Mouse (Mus musculus): ENCODE results near the gene Hhipl2. TPM values are rescaled to one million over a fixed set of nuclear protein-coding genes. Genes with fewer than 3 reads are reported as not detected.

The Hhipl2 gene
- polyA plus RNA-seq, 3 experiments from 2014 or later = 0.15 TPM; not detected in 2

Other genes with a start within 250 kb of the Hhipl2 start
- 1 to 10 TPM; 4.2 to 6.9 (median 4.8) TPM for gene Disp1, start 196.7 kb upstream of the Hhipl2 start, polyA plus RNA-seq (2017; shearing (Covaris generic))
- gene Aida, start 121.6 kb upstream of the Hhipl2 start, polyA plus RNA-seq (2017; shearing (Covaris generic)) = 10 to 100 TPM; 13.2 to 20.9 (median 15.5) TPM
- gene Brox, start 120.9 kb upstream of the Hhipl2 start, polyA plus RNA-seq (2017; shearing (Covaris generic)) = 10 to 100 TPM; 37.5 to 49.5 (median 40.4) TPM
- 100 to 1,000 TPM in 1 of 3 experiments, 10 to 100 TPM in 2; 90.7 to 111 (median 99.2) TPM for gene Mia3, start 48.7 kb upstream of the Hhipl2 start, polyA plus RNA-seq (2017; shearing (Covaris generic))
- gene Taf1a, start 29.2 kb upstream of the Hhipl2 start, polyA plus RNA-seq (2017; shearing (Covaris generic)) = 10 to 100 TPM; 18.4 to 37.0 (median 31.4) TPM